Mouse (Mus musculus): ENCODE results near the gene Kif7. TPM values are rescaled to one million over a fixed set of nuclear protein-coding genes. Genes with fewer than 3 reads are reported as not detected.

Gene Kif7
- total RNA-seq (2021): 1 to 10 TPM; 1.7 to 1.8 TPM

DNA sequence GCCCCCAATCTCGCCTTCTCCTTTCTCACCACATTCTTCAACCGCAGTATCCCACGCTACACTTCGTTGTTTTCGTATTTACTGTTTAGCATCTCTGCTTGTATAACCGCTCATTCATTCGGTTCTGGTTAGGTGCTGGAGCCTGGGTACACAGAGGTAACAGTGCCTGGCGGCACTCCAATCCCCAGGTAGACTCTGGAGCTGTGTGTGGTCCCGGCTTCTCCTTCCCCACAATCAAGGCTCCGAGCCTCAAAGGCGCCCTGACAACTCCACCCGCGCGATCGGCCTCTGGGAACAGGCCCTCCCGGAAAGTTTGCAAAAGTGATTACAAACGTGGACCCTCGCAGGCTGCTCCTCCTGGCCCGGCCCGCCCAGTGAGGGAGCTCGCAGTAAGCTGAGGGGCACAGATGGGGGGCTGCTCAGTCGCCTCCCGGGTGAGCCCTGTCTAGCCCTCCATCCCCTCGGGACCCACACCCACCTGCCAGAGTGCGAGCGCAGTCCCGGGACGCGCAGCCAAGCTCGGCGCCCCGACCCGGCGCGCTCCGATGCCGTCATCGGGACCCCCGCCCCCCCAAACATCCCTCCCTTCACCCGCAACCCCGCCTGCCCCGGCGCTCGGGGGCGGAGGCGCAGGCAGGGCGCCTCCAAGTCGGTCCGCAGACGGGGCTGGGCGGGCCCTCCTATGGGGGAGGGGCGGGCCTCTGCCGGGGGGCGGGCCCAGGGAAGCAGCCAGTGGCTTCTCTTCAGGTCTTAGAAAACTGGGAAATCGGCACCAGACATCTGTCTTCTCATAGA, at the start of gene Kif7:
Gene Kif7, minus strand, starts transcription at position 534 of the 795 bp plus-strand sequence.
- DNase-seq (ENCODE audit: low spot score): peak; percentile 71
- intact Hi-C loops (cut with DNase I): no loop called here

DNA sequence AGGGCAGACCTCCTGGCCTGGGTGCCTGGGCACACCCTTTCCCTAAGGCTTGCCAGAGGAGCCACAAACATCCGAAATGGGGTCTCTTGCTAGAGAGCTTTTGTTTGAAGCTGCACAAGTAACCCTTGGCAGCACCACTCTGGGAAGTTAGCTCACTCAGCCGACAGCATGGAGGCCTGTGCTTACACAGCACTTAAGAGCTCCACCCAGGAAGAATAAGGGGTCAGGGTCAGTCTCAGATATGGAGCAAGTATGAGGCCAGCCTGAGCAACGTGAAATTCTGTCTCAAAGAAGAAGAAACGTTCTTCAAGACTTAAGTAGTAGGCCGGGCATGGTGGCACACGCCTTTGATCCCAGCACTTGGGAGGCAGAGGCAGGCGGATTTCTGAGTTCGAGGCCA, 46.6 kb upstream of the Kif7 start:
- DNase-seq (ENCODE audit: low spot score): no peak
- intact Hi-C loops (cut with DNase I): no loop called here

DNA sequence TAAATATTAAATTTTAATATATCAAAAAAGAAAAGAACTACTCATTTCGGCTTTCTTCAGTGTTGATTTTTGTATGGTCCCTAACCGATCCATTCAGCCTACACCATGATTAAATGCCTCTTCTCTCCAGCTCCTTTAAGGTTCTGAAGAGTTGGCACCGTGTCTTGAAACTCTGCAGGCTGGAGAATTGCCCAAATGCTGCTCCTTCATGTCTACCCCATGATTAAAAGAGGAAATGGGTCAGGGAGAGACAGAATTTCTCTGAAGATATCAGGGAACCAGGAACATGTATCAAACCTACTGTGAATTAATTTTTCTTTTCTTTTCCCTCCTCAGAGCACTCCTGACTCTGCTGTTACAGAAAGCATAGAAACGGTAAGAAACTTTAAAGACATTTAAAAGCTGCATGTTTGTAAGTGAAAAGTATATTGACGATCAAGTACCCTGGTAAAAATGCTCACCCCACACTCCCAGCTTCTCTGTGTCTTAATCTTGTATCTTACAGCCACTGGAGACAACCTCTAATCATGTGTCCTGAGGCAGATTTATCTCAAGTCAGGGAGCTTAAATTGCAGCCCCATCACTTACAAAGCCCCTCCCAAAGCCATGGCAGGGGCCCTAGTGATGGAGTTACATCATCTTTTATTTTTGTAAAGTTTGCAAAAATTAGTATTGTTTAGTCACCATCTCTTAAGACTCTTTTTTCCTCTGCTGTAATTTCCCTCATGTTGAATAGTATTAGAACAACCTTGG, 45.8 kb upstream of the Kif7 start:
- intact Hi-C loops (cut with DNase I): no loop called here
- DNase-seq (ENCODE audit: low spot score): no peak

DNA sequence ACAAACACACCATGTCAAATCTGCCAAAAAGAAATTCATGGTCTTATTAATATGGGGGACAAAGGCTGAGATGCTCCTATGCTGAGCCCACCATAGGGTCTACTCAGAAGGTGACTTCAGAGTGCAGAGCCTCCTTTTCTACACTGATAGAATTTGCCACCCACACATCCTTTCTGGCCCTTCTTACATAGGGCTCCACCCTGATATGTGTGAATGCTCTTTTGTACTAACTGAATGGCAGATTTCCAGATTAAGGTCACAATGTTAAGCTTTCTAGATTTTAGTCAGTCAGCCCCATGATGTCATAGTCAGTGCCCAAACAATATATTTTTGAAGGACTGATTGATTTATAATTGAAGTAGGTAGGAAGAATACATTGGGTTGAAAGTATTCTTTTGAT, 44.2 kb upstream of the Kif7 start:
- intact Hi-C loops (cut with DNase I): no loop called here
- DNase-seq (ENCODE audit: low spot score): no peak

DNA sequence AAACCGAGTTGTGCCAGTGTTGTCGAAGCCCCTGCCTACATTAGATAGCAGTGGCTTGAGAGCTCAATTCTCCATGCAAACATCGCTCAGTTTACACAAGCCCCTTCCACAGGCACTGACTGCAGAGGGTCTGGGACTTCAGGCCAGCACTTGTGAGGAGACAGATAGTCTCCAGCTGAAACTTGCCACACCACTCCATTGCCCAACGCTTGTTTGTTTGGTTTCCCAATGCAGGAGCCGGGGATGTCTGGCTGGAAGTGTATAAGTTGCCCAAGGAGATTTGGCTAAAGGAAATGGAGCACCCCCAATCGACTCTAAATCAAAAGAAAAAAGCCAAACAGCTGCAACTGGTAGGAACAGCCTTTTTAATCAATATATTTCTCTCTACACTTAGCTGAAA, 42.7 kb upstream of the Kif7 start:
- DNase-seq (ENCODE audit: low spot score): no peak
- intact Hi-C loops (cut with DNase I): no loop called here

DNA sequence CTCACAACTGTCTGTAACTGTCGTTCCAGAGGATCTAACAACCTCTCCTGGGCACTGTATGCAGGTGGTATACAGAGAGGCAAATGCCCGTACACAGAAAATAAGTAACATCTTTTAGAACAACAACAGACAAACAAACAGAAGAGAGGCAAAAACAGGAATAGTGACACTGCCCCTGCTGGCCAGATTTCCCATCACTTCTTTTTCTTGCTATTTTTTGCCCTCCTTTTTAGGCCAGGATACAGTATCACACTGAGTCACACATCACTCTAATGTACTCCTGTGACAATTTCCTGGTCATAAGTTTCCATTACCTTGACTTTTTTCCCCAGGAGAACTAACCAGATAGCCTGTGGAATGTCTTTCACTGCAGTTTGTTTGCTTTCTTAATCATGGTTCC, 40.8 kb upstream of the Kif7 start:
- intact Hi-C loops (cut with DNase I): no loop called here
- DNase-seq (ENCODE audit: low spot score): no peak

DNA sequence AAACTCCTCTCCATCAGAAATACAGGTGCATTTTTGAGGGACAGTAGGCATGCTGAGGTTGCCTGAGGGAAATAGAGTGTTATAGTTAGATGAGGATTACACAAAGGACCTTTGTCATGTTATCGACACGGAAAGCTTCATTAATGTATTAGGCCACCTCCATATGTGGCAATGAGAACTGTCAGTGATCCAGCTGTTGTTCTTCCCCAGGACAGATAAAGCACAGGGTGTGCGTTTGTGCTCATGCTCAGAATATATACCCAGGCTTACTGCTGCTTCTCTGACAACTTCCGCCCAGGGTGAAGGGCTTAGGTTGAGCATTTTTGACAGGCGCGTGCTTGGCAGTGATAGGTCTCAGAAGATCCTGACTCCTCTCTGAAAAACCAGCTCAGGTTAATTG, 34.0 kb upstream of the Kif7 start:
- no peak for DNase-seq (ENCODE audit: low spot score)
- intact Hi-C loops (cut with DNase I): no loop called here

DNA sequence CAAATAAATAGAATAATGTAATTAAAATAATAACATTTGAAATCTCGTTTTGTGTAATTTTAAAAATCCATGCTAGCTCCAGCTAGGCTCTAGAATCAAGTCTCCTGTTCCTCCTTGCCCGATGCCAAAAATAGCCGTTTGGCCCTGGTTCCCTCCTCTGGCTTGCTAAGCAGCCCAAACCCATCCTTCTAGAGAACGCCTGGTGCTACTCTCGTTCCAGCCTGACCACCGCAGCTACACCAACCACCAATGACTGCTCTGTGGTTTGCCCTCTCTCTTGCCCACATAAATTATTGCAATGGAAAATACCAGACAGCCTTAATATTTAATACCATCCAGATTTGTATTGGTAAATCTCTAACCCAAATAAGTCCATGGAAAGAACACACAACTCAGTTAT, 32.1 kb upstream of the Kif7 start:
- DNase-seq (ENCODE audit: low spot score): no peak
- intact Hi-C loops (cut with DNase I): no loop called here

DNA sequence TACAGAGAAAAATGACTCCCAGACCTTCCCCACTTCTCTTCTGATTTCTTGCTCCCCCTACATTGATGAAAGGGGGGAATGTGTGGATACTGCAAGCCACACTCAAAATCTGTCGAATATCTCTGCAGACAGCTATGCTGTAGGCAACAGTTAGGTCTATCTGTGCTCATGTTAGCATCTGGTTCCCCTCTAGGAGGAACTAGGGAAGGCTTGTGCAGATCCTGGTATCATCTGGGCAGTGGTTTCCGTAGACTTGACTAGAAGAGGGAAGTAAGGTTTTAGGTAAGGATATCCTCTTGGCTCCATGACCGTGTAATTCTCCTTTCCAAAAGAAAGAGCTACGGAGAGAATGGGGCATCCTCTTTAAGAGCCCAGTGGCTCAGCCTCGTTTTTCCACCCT, 29.1 kb upstream of the Kif7 start:
- no peak for DNase-seq (ENCODE audit: low spot score)
- intact Hi-C loops (cut with DNase I): no loop called here

DNA sequence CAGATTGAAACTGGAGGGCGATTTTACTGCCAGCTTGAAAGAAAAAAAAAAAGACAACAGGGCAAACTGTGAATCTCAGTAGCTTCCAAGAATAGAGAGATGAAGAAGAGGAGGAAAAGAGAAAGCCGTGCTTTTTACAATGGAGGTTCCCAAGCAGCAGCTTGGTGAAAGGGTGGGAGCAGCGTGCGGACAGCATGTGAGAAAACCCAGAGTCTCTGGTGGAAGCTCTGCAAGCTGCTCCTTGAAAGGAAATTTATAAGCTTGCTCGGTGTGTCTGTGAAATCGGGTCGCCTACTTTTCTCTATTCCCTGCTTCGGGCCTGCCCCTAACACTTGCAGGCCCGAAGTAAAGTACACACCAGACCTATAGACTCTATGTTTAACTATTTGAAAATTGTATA, 28.5 kb upstream of the Kif7 start:
- no peak for DNase-seq (ENCODE audit: low spot score)
- intact Hi-C loops (cut with DNase I): no loop called here

DNA sequence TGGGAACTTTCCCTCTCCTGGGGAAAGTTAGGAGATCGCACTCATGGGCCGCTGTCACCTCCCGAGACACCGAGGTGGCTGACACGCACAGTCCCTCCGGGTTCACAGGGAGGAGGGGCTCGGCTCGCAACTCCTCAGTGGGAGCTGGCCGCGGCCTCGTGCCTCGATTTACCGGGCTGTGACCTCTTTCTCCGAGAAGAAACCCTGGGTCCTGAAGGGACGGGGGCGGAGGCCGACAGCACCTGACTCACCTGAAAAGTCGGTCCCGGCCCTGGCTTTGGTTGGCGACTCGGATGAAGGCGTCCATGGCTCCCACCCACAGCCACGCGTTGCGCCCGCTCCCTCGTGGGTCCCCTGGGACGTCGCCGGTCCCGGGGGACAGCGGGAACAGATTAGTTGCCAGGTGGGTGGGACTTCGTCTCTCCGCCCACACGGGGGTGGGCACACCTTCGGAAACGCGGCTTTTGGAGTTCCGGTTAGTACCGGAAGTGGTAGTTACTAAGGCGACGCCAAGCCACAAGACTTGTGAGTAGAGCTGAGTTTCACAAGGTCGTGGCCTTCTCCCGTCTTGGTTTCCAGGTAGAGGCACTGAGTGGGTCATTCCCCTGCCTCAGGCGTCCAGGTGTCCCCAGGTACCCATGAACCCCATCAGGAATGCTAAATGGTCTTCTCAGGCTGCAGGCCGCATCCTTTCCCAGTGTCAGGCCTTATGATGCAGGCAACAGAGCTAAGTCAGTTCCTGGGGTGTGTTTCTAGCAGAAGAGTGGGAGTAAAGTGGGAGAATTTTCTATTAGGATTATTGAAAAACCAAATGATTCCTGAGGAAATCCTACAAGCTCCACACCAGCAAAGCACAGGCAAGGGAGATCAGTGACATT, 27.4 kb upstream of the Kif7 start, which contains the start of the genes Pex11a and Wdr93:
Gene Pex11a, minus strand, starts transcription at position 473 of the 878 bp plus-strand sequence.
Gene Wdr93, plus strand, starts transcription at position 505 of the 878 bp plus-strand sequence.
- intact Hi-C loops (cut with DNase I): no loop called here
- peak; percentile 38 for DNase-seq (ENCODE audit: low spot score)

DNA sequence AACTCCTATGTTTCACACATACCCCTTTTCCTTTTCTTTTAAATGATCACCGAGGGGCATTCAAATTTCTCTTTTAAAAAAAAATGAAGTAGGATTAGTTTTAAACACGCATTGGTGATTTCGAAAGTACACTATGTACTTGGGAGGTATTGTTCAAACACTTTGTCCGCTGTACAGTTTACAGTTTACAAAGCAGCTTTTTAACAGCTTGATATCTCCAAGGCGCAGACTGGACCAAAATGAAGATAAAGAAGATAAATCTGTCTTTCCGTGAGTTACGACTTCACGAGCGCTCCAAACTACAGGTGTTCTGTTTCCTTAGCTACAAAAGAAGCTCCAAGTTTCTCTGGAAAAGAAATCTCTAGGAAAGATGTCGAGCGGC, 26.7 kb upstream of the Kif7 start:
- intact Hi-C loops (cut with DNase I): no loop called here
- no peak for DNase-seq (ENCODE audit: low spot score)

DNA sequence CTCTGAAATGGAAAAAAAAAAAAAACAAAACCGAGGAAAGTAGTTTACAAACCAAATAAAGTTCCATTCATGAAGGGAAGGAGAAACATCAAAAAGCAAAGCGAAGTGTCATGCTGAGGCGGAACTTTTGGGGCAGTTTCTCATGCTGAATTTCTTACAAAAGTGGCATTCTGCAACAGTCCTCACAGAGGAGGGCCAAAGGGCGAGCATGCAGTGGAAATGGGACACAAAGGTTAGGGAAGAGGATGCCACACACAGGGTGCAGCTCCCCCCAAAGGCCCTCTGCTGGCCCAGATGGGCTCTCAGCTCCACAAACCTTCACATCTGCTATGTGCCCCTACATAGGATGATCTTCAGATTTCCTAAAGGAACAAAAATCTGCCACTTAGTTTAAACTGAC, 24.8 kb upstream of the Kif7 start:
- intact Hi-C loops (cut with DNase I): no loop called here
- no peak for DNase-seq (ENCODE audit: low spot score)

DNA sequence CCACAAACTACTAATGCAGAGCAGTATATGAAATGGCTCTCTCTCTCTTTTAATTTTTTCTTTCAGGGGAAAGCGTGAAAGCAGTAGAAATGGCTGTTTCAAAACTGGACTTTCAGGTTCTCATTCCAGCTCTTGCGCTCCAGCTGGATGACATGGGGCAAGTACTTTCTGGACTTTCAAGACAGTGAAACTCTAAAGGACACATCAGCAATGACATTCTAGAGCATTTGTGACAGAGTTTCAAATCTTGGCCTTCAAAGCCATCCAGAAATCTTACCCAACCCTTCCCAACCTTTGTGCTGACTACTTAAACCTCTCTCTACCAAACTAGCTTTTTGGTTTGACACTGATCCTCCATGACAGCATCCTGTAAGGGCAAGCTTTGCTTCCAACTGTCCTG, 23.4 kb upstream of the Kif7 start:
- DNase-seq (ENCODE audit: low spot score): no peak
- intact Hi-C loops (cut with DNase I): no loop called here

DNA sequence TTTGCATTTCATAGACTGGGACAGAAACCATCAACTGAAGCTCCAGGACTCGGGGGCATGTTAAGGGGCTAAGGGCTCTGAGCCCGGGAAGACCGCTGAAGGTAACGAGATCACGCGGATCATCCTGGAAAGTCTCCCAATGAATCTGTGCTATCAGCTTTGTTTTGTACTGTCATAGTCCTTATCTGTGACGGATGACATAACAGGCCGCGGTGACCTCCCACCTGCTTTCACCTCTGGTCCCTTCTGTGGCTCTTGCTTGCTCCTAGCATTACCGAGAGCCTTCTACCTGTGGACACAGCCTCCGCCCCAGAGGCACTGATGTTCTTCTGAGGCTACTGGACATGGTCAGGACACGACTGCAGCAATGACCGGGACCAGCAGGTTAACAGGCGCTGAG, 21.0 kb upstream of the Kif7 start:
- intact Hi-C loops (cut with DNase I): no loop called here
- DNase-seq (ENCODE audit: low spot score): no peak

DNA sequence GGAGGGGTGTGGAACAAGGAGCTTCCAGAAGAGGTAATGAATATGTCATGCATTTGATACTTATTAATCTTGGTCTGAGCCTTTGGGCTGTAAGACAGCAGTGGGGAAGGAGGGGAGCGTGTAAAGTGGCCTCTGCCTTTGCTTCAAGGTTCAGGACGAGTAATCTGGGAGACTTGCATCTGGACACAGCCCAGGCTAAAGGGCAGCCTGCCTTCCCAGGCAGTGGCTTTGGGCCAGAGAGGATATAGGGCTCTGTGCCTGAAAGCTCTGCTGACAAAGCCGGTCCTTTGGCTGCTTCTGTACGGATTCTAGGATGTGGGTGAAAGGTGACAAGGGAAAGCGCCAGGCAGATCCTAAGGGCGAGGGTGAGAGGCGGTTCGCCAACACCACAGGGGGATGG, 19.0 kb upstream of the Kif7 start:
- no peak for DNase-seq (ENCODE audit: low spot score)
- intact Hi-C loops (cut with DNase I): no loop called here

DNA sequence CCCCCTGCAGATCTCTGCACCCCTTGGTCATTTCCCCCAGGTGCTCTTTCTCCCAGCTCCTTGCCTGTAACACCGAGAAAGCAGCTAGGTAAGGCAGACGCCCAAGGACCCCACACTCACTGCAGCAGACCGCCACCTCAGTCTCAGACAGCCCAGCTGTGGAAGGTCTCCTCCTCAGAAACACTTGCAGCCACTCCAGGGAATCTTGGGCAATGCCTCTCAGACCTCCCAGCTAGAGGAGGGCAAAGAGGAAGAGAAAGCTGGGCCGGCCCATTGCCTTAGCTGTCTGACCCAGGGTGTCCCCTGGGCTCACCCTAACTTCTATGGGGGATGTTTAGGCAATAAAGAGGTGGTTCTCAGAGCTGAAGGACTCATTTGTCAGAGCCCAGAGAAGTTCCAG, 17.1 kb upstream of the Kif7 start, which contains the start of gene Plin1:
Gene Plin1, minus strand, starts transcription at position 282 of the 400 bp plus-strand sequence.
- intact Hi-C loops (cut with DNase I): no loop called here
- no peak for DNase-seq (ENCODE audit: low spot score)

DNA sequence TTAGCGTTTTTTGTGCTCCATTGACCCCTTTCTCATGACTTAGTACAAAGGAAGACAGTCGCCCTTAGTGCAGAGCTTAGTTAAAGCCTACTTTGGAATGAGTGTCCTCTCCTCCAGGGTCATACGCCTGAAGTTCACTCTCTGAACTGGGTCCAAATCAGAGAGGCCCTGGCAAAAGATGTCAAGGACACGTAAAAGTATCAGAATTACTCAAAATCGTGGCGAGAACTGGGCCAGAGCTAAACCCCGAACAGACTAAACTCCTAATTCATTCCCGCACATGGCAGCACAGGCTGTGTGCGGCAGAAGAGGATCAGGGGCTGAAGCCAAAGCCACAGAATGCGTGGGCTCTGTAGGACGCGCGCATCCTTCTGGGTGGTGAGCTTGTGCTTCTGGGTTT, 15.9 kb upstream of the Kif7 start:
- no peak for DNase-seq (ENCODE audit: low spot score)
- intact Hi-C loops (cut with DNase I): no loop called here

DNA sequence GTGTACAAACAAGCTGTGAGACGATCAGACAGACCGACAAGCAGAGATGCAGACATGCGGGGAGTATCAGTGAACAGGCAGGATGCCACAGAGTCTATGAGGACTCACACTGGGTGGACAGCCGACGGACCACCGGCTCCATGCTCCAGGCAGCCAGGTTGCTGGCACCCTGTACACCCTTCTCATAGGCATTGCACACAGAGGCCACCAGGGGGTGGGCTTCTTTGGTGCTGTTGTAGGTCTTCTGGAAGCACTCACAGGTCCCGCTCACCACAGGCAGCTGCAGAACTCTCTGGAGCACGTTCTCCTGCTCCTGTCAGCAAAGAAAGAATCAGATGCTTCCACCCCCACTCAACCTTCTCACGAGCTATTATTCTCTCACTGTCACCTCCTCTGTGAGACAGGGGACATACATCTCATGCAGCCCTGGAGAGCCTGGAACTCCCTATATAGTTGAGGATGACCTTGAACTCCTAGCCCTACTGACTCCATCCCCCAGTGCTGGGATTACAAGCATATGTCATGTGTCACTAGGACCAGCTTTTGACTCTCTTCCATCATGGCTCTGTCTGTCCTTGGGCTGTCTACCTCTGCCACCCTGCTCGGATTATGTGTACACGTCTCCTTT, 14.3 kb upstream of the Kif7 start:
- DNase-seq (ENCODE audit: low spot score): no peak
- intact Hi-C loops (cut with DNase I): loop anchor here (2.0 to 5.0 kb wide), 3 partner anchors 68 to 233 kb away; partner anchors contain the start of gene Ticrr

DNA sequence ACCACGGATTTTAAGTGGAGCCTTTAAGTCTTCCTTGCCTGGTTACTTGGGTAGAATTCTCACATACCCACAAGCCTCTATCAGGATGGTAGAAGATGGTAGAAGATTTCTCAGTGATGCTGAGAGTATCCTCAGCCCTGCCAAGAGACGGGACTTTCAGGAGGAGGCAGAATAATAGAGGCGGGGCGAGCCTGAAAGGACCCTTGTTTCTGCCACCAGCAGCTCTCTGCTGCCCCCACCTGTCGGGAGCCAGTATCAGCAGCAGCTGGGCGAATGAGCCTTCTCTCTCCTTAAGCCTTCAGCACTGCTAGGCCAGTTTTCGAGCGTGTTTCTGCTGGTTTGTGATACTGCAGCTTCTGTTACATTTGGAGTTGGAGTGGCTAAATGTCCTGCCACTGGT, 13.6 kb upstream of the Kif7 start:
- intact Hi-C loops (cut with DNase I): loop anchor here (2.0 to 5.0 kb wide), 3 partner anchors 67 to 232 kb away; partner anchors contain the start of gene Ticrr
- DNase-seq (ENCODE audit: low spot score): no peak
